Mouse (Mus musculus) right cerebral cortex, postnatal 14 days (tissue): ENCODE results near the gene Bid.
"Not testable (repeated sequence)": the region's sequence is repeated elsewhere in the genome, so short reads cannot be mapped to it uniquely, and the experiment has no call there.

ENCODE experiments used
- DNase-seq: peaks from one replicate; pipeline ENCODE4 v3.0.0; 2022

The Bid gene

GRCm38 (mm10) chr6:120934176-120934575, 17.5 kb upstream of the Bid start:
- no peak for DNase-seq

DNA sequence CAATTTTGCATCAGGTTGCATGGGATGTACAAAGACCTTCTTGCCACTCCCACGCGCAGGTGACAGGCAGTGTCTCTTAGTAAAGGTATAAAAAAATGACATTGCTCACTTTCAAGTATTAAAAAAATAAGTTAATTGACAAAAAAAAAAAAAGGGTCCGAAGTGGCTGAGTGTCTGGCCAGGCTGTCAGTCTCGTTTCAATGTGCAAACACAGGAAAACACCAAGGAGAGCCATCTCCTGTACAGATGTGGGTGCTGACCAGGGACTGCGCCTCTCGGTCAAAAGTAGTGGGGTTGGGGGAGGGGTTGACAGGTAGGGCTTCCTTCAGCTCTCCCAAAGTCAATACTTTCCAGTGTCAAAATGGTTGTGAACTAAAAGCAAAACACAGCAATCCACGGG, 17.0 kb upstream of the Bid start:
- no peak for DNase-seq

DNA sequence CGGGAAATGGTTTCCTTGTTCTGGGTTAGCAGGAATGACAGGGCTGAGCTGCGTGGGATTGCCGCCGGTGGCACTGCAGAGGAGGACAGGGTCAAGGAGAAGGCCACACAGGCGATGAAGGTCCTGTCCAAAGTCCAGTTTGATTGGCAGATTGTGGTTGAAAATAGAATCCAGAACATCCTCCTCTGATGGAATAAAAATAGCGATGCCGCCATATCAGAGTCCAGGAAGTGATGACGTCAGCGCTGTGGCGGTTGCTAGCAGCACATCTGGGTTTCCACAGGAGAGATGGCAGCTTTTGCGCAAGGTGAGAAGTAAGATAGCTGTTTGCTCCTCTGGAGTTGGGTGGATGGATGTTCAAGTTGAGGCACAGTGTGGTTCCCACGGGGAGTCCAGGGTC, 15.9 kb upstream of the Bid start:
- DNase-seq, result no peak

GRCm38 (mm10) chr6:120930450-120931306, 14.0 kb upstream of the Bid start:
- DNase-seq, result no peak

GRCm38 (mm10) chr6:120929421-120929820, 12.8 kb upstream of the Bid start:
- no peak for DNase-seq

GRCm38 (mm10) chr6:120927765-120928164, 11.1 kb upstream of the Bid start:
- DNase-seq, result no peak

DNA sequence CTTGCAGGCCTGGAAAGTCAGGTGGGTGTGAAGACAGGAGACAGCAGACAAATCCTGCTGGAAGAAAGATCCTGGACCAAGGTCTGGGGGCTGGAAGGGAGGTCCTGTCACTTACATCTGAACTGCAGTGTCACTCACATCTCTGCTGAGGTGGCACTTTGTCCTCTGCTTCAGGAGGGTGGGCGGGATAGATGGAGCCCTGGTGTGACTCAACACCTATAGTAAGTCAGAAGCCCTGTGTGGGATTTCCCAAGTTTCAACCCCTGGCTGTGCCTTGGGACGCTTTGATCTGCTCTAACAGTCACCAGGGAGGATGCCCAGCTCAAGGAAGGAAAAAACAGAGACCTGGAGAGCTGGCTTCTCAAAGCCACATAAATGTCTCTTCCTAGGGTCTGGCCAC, 10.2 kb upstream of the Bid start:
- DNase-seq, result no peak

GRCm38 (mm10) chr6:120924791-120925321, 8.2 kb upstream of the Bid start:
- DNase-seq, result not testable (repeated sequence)

- DNase-seq, result no peak
Measured at GRCm38 (mm10) chr6:120917975-120918374, 1.3 kb upstream of the Bid start.

GRCm38 (mm10) chr6:120916972-120917881, 574 bp upstream of the Bid start:
- not testable (repeated sequence) for DNase-seq

DNA sequence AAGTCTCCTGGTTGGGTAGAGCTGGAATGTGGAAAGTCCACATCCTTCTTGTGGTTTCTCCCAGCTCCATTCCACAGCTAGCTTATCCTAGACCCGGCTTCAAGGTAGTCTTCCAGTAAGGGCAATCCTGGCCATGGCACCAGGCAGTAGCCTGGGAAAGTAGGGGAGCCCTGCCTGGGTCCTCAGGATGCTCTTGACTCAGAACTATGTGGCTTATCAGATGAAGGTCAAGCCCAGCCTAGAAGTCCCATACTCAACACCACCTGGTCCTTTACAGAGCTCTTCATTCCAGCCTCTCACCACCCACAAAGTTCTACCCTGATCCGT, 1.0 kb downstream of the Bid start:
- no peak for DNase-seq

DNA sequence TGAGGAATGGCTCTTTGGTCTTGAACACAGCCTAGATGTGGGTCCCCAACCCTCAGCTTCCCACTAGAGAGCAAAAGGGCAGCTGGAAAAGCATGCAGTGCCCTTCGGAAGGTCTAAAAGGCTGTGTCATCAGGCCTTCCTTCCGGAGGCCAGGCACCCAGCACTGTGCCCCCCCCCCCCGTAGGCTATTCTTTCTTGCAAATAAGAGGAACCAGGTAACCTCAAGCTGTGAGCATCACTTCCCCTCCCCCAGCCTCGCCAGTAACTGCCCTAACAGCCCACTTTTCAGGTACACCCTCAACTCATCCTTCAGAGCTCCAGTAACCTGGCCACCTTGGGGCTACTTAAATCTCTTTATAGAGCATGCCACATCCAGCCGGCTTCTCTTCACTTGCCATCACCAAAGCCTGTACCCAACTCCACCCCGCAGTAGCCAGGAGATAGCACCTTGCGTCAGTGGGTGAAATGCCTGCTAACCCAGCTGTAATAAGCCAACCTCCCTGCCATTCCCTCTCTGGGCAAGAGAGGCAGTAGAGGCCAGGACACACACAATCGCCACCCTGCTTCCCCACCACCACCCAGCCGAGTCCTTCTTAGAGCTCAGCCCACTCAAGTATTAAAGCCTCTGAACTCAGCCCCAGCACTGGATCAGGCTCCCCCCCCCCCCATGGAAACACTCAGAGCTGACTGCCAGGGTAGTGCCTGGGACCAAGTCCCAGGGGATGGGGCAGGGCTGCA, 1.6 kb downstream of the Bid start:
- no peak for DNase-seq

DNA sequence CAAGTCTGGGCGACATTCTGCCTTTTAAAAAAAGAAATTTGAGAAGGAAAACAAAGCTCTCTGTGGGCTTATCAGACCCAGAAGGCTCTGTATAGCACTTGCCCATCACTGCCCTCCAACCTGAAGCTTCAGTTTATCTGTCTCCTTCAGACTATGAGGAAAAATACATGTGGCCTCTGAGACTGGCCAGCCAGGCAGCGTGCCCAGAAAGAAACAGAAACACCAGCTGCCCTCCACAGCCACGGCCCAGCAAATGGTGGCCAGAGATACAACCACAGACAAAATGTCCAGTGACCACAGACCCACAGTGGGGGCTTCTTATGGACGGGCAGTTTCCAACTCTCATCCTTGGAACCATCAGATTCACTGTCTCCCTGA, 2.1 kb downstream of the Bid start:
- DNase-seq, result no peak

- DNase-seq, result no peak
Measured at GRCm38 (mm10) chr6:120913783-120914182, 2.9 kb downstream of the Bid start.

DNA sequence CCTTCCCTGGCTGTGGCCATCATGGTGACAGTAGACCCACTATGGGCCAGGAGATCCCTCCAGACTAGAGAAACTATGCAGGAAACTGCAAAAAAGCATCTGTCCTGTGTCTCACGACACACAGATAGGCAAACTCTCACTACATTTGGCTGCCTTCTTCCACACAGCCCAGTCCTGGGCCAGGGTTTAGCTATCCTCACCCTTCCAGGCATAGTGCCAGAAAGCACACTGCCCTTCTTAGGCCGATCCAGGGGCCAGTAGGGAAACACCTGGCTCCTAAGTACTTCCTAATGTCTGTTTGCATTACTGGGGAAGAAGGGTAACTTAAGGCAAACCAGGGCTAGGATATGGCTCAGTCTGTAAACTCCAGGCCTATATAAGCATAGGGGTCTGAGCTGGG, 3.7 kb downstream of the Bid start:
- no peak for DNase-seq

GRCm38 (mm10) chr6:120911213-120912007, 5.2 kb downstream of the Bid start:
- DNase-seq, result no peak

- DNase-seq, result no peak
Measured at GRCm38 (mm10) chr6:120909501-120909900, 7.2 kb downstream of the Bid start.

DNA sequence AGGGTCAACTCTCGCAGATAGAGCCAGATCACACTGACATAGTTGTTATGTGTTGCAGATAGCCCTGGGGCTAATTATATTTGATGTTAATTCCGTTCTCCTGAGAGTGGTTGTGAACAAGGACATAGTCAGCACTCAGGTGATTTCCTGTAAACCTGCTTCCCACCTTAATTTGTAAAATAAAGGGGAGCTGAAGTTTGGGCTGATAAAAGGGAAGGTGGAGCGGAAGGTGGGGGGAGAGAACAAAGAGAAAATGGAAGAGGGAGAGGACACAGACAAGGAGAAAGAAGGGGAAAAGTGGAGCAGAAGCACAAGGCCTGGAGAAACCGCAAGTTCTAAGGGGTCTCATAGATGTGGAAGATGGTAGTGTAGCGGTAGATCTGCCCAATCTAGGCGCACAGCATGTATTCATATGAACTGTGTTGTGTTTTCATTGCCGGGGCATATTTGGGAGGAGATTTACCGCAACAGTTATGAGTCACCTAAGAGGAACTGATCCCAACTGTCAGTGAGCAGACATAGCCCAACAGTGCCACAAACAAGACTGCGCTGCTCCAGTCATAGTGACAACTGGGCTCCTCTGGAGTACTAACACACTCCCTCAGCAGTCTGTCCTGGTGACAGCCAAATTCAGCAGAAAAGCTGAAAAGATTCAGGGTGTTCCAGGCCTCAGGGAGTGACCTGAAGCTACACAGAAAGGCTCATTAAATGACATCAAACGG, 8.6 kb downstream of the Bid start:
- not testable (repeated sequence) for DNase-seq

- DNase-seq, result no peak
Measured at GRCm38 (mm10) chr6:120906521-120906920, 10.1 kb downstream of the Bid start.

DNA sequence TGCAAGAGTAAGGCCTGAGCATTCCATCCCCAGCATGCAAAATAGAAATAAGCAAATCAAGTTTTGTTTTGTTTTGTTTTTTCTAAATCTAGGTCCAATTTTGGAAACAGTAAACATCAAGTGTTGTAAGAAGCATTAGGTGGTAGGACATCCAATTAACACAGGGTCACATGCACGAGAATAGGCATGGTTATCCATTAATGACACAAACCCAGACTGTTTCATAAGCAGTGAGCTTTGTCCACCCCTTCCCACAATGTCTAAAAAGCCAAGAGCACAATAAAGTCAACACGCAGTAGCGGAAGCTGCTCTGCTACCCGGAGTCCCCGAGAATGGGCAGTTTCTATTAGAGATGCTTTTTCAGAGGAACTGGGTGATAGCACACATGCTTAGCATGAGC, 11.5 kb downstream of the Bid start:
- DNase-seq, result no peak

DNA sequence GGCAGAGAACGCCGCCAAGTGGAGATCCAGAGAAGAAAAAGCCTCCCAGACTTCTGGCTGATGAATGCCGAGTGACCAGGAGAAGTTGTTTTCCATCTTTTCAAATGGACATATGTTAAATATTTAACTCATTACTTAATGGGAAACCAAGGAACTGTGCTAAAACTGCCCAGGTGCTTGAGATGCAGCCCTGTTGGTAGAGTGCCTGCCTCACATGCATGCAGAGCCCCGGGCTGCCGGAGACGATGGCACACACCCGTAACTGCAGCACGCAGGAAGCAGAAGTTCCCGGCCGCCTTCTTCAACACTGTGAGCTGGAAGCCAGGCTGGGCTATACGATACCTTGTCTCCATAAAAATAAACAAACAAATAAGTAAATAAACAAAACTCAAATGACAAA, 12.7 kb downstream of the Bid start:
- no peak for DNase-seq
